Mouse (Mus musculus): ENCODE data around the gene Tnrc6c. TPM values are rescaled to one million over a fixed set of nuclear protein-coding genes. Genes with fewer than 3 reads are reported as not detected.
A peak's percentile ranks its signal among the peaks of the same experiment; 100 is the strongest.

Gene Tnrc6c
- total and polyA plus RNA-seq, 2 experiments from 2014 or later: 26.5 to 79.8 TPM

DNA sequence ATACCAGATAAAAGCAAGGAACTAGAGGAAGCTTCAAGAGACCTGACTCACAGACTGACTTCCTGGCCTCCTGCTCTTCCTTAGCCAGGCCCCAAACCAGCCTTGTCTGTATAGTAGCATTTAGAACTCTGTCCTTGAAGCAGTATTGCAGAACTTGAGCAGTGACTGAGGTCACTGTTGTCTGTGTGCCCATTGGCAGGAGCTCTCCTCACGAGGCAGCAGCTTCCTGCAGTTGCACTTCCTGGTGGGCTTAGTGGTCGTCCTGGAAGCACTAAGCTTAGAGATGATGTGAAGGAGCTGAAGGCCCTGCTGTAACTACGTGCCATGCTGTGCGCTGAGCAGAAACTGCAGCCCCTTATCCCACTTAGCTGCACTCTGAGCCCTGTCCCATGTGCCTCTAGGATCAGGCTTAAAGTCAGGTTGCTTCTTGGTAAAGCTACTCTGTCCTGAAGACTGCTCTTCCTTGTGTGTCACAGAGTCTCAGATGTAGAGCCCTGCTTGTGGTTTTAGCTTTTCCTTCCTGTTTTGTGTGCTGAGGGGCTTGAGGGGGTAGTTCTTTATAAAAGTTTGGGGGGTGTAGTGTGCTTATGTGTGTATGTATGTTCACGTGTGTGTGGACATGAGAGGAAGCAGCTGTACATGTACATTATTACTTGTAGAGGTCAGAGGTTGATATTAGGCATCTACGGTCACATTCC, 70.7 kb downstream of the Tnrc6c start:
- DNase-seq (ENCODE audit: low spot score): no peak
- Histone ChIP-seq H3K9ac (replicated peaks; ENCODE audit: low read length, poor library complexity, severe bottlenecking) (no peak overlapping the region), H3K4me3 (ENCODE audit: low read depth, low read length) (no peak overlapping the region), H3K27ac (ENCODE audit: low read depth, low read length) (no peak overlapping the region), H3K4me2 (ENCODE audit: low read depth, low read length, poor library complexity, severe bottlenecking) (no peak overlapping the region), H3K9me3 (ENCODE audit: low read length) (no peaks in the 10 kb centered on the region), H3K27me3 (ENCODE audit: insufficient read depth, low read length) (no peaks in the 10 kb centered on the region), H3K4me1 (ENCODE audit: insufficient read depth, low read length) (no peaks in the 10 kb centered on the region), H3K36me3 (ENCODE audit: insufficient read depth, low read length) (peaks cover 35% of the 10 kb centered on the region)
- no peak for ATAC-seq (ENCODE audit: low FRiP score)
- 82% methylated on average over 6 of the region's 6 CpGs for WGBS
- TF ChIP-seq CTCF (IDR thresholded peaks at IDR 0.05): no peak

DNA sequence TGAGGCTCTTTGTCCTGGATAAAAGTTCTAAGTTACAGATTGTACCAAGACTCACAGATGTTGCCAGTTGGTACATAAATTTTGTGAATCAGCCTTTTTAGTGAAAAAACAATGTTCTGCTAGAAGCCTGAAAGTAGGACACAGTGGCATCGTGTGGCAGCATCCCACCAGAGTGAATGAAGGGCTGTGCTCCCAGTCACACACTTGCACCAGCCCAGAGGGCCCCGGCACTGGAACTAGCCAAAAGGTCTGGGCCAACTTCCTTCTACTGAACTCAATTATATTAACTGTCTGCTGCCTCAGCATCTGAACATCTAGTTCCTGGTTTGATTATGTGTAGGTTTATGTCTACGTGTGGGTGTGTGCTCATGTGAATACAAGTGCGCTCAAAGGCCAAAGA, 72.9 kb downstream of the Tnrc6c start:
- Histone ChIP-seq H3K9me3 (ENCODE audit: low read length) (no peaks in the 10 kb centered on the region), H3K4me1 (ENCODE audit: insufficient read depth, low read length) (peaks cover 3% of the 10 kb centered on the region; the same call in 1 of the 2 replicates), H3K27me3 (ENCODE audit: insufficient read depth, low read length) (no peaks in the 10 kb centered on the region), H3K4me2 (ENCODE audit: low read depth, low read length, poor library complexity, severe bottlenecking) (no peak overlapping the region), H3K4me3 (ENCODE audit: low read depth, low read length) (no peak overlapping the region), H3K36me3 (ENCODE audit: insufficient read depth, low read length) (peaks cover 19% of the 10 kb centered on the region), H3K27ac (ENCODE audit: low read depth, low read length) (no peak overlapping the region), H3K9ac (replicated peaks; ENCODE audit: low read length, poor library complexity, severe bottlenecking) (no peak overlapping the region)
- TF ChIP-seq CTCF (IDR thresholded peaks at IDR 0.05): no peak
- no peak for ATAC-seq (ENCODE audit: low FRiP score)
- no peak for DNase-seq (ENCODE audit: low spot score)
- WGBS: 93% methylated on average over 4 of the region's 4 CpGs

- H3K4me2 ChIP-seq (ENCODE audit: low read depth, low read length, poor library complexity, severe bottlenecking): no peak overlapping the region
- 92% methylated on average over 5 of the region's 5 CpGs for WGBS
- H3K9ac ChIP-seq (replicated peaks; ENCODE audit: low read length, poor library complexity, severe bottlenecking): no peak overlapping the region
- no peak overlapping the region for H3K27ac ChIP-seq (ENCODE audit: low read depth, low read length)
- no peak for DNase-seq (ENCODE audit: low spot score)
- ATAC-seq (ENCODE audit: low FRiP score): no peak
- peaks cover 3% of the 10 kb centered on the region; the same call in 1 of the 2 replicates for H3K4me1 ChIP-seq (ENCODE audit: insufficient read depth, low read length)
- H3K27me3 ChIP-seq (ENCODE audit: insufficient read depth, low read length): no peaks in the 10 kb centered on the region
- H3K9me3 ChIP-seq (ENCODE audit: low read length): no peaks in the 10 kb centered on the region
- H3K4me3 ChIP-seq (ENCODE audit: low read depth, low read length): no peak overlapping the region
- no peak for TF ChIP-seq CTCF (IDR thresholded peaks at IDR 0.05)
- peaks cover 12% of the 10 kb centered on the region; the same call in 1 of the 2 replicates for H3K36me3 ChIP-seq (ENCODE audit: insufficient read depth, low read length)
Measured at GRCm38 (mm10) chr11:117728245-117728644, 74.2 kb downstream of the Tnrc6c start.

DNA sequence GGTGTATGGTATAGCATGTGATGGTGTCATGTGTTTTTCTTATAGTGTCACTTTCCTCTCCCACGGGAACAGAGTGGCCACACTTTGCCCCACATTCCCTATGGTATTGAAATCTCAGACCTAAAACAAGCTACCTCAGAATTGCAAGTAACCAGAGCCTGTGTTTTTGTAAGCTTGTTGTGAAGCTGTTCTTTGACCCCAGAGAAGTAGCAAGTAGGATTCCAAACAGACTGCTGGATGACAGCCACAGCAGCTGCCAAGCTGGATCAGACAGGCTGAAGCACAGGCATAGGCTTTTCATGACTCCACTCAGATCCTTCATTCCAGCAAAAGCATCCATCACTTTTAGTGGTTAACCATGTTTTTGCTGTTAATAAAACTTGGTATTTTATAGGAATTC, 74.8 kb downstream of the Tnrc6c start:
- 82% methylated on average over 1 of the region's 1 CpGs for WGBS
- TF ChIP-seq CTCF (IDR thresholded peaks at IDR 0.05): no peak
- ATAC-seq (ENCODE audit: low FRiP score) (no peak), DNase-seq (ENCODE audit: low spot score) (peak; percentile 17)
- Histone ChIP-seq H3K4me2 (ENCODE audit: low read depth, low read length, poor library complexity, severe bottlenecking) (no peak overlapping the region), H3K4me3 (ENCODE audit: low read depth, low read length) (no peak overlapping the region), H3K36me3 (ENCODE audit: insufficient read depth, low read length) (peaks cover 14% of the 10 kb centered on the region), H3K27ac (ENCODE audit: low read depth, low read length) (no peak overlapping the region), H3K9ac (replicated peaks; ENCODE audit: low read length, poor library complexity, severe bottlenecking) (no peak overlapping the region), H3K27me3 (ENCODE audit: insufficient read depth, low read length) (no peaks in the 10 kb centered on the region), H3K9me3 (ENCODE audit: low read length) (no peaks in the 10 kb centered on the region), H3K4me1 (ENCODE audit: insufficient read depth, low read length) (peaks cover 3% of the 10 kb centered on the region; the same call in 1 of the 2 replicates)

DNA sequence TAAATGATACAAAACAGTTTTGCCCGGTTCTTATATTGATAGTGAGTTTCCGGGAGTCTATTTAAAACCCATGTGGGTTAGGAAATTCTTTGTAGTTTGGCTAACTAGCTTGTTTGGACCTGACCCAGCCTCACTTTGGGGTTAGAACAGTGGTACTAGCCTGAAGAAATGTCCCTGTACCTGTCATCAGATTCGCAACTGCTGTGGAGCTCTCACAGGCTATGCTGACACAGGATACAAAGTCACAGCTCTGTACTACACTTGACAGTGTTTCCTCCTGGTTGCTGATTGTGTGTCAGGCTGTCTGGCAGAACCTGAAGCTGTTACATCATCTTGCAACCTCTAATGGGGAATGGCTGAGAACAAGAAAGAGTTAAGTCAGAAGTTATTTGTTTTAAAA, 75.3 kb downstream of the Tnrc6c start:
- no peak overlapping the region for H3K9ac ChIP-seq (replicated peaks; ENCODE audit: low read length, poor library complexity, severe bottlenecking)
- WGBS: 92% methylated on average over 3 of the region's 3 CpGs
- no peaks in the 10 kb centered on the region for H3K27me3 ChIP-seq (ENCODE audit: insufficient read depth, low read length)
- H3K4me2 ChIP-seq (ENCODE audit: low read depth, low read length, poor library complexity, severe bottlenecking): no peak overlapping the region
- no peak for ATAC-seq (ENCODE audit: low FRiP score)
- no peak overlapping the region for H3K27ac ChIP-seq (ENCODE audit: low read depth, low read length)
- no peak overlapping the region for H3K4me3 ChIP-seq (ENCODE audit: low read depth, low read length)
- peaks cover 14% of the 10 kb centered on the region for H3K36me3 ChIP-seq (ENCODE audit: insufficient read depth, low read length)
- no peaks in the 10 kb centered on the region for H3K9me3 ChIP-seq (ENCODE audit: low read length)
- no peak for TF ChIP-seq CTCF (IDR thresholded peaks at IDR 0.05)
- DNase-seq (ENCODE audit: low spot score): no peak
- peaks cover 3% of the 10 kb centered on the region; the same call in 1 of the 2 replicates for H3K4me1 ChIP-seq (ENCODE audit: insufficient read depth, low read length)

GRCm38 (mm10) chr11:117729798-117730489, 75.9 kb downstream of the Tnrc6c start:
- 84% methylated on average over 7 of the region's 7 CpGs for WGBS
- TF ChIP-seq CTCF (IDR thresholded peaks at IDR 0.05): no peak
- H3K9ac ChIP-seq (replicated peaks; ENCODE audit: low read length, poor library complexity, severe bottlenecking): no peak overlapping the region

More at GRCm38 (mm10) chr11:117729798-117730489, 75.9 kb downstream of the Tnrc6c start:
- Histone ChIP-seq H3K4me1 (ENCODE audit: insufficient read depth, low read length) (peaks cover 3% of the 10 kb centered on the region; the same call in 1 of the 2 replicates), H3K4me2 (ENCODE audit: low read depth, low read length, poor library complexity, severe bottlenecking) (no peak overlapping the region), H3K27ac (ENCODE audit: low read depth, low read length) (no peak overlapping the region), H3K9me3 (ENCODE audit: low read length) (no peaks in the 10 kb centered on the region), H3K27me3 (ENCODE audit: insufficient read depth, low read length) (no peaks in the 10 kb centered on the region), H3K4me3 (ENCODE audit: low read depth, low read length) (no peak overlapping the region), H3K36me3 (ENCODE audit: insufficient read depth, low read length) (peaks cover 14% of the 10 kb centered on the region)
- no peak for DNase-seq (ENCODE audit: low spot score)
- ATAC-seq (ENCODE audit: low FRiP score): no peak

Data from midbrain, postnatal 0 days (tissue).